Mouse (Mus musculus) erythroblast, embryonic 14.5 days (primary cell): ENCODE data around the gene Arhgef19.

Experiments
- GATA1 ChIP-seq: IDR thresholded peaks from 2 replicates; pipeline ENCODE4 v1.6.1; 2012; ENCODE audit warnings: low read length, inconsistent platforms, mixed read lengths
- TAL1 ChIP-seq: IDR thresholded peaks from 3 replicates; pipeline ENCODE4 v1.6.1; 2012; ENCODE audit warnings: low read length, inconsistent platforms, mixed read lengths

DNA sequence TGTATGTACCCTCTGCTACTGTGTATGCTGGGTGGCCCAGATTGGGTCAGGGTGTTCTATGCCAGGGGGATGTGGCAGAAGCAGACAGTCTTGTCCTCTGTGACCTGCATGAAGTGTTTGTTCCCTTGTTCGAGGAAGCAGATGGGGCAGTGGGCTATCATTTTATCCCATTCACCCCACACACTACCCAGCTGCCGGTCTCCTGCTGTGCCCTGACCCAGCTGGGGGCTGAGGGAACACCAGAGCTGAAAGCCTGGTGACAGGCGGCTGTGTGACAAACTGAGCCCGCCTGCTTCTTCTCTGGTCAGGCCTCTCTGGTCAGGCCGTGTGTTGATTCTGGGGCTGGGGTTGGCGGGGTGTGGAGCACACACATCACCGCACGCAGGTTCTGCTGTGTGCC lies 66.8 kb downstream of the Arhgef19 start:
- TF ChIP-seq TAL1: no peak
- no peak for TF ChIP-seq GATA1
